Mouse (Mus musculus): Measurements from ENCODE around the gene Clstn2. TPM values are rescaled to one million over a fixed set of nuclear protein-coding genes. Genes with fewer than 3 reads are reported as not detected.

Gene Clstn2
- polyA plus RNA-seq, 1 experiment from 2014 or later: 25.2 TPM

DNA sequence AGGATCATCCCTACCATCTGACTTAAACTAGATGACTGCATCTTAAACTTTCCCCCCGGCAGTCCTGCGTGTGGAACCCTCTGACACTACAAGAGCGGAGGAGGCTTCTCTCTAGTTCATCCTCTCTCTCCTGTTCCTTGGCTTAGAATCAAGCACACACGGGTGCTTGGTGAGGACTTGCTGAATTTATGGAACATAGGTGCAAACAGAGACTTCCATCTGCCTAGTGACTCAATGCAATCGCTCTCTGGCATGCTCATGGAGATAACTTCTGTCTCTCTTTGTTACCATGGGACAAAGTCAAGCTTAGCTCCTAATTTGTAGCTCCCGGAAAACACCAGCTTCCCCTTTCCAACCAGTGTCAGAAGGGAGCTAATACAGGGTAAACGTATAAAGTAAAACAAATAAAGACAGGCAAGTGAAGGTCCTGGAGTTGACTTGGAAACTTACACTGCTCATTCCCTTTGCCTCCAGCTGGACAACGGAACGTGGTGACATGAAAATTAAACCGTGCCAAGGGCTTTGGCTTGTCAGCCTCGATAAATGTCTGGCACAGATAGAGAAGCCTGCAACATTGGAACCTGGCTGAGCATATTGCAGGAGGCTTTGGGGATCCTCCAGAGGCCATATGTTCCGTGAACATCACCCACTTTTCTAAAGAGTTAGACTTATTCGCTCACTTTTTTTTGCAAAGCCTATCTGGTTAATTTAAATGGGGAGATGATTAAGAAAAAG lies 583.5 kb downstream of the Clstn2 start:
- H3K36me3 ChIP-seq (ENCODE audit: control insufficient read depth, insufficient read depth, low read length): no peaks in the 10 kb centered on the region
- no peak overlapping the region for H3K9ac ChIP-seq (replicated peaks; ENCODE audit: low read depth, low read length)
- no peaks in the 10 kb centered on the region for H3K4me1 ChIP-seq (ENCODE audit: control insufficient read depth, insufficient read depth, low read length)
- no peak overlapping the region for H3K4me2 ChIP-seq (ENCODE audit: low read depth, low read length)
- no peak overlapping the region for H3K4me3 ChIP-seq (ENCODE audit: low read depth, low read length)
- no peaks in the 10 kb centered on the region for H3K9me3 ChIP-seq (ENCODE audit: control insufficient read depth, low read length)
- no peaks in the 10 kb centered on the region for H3K27me3 ChIP-seq (ENCODE audit: control insufficient read depth, insufficient read depth, low read length)
- H3K27ac ChIP-seq (ENCODE audit: low read depth, low read length): no peak overlapping the region
- ATAC-seq (ENCODE audit: low read depth): no peak
- 87% methylated on average over 13 of the region's 13 CpGs for WGBS

DNA sequence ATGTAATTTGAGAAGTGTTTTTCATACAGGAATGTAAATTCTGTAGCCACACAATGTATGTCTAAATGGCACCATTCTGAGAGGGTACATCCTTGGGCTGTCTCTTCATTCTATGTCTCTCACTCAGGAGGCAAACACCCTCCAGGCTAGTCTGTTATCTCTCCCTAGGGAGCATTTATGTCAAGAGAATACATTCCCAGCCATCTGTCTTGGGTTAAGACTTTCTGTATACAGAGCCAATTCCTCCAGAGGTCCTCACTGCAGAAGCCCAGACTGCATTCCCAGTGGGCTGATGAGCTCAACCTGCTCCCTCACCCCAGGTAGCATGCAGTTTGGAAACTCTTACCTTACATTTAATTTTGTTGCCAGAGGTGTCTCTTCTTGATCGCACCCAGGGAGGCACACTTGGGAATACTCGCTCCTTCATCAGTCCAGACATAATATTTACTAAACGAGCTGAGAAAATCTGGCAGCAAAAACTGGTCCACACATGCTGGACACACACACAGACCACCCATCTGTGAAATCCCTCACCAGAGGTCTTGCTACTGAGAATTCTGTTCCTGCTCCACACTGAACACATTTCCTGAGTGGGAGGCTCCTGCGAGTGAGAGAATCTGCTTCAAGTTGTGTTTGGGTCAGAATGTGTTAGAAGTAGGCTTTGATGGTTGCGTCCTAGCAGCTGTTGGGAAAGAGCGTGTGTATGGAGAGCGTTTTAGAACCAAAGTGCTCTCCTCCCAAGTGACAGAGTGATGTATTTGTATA lies 592.9 kb downstream of the Clstn2 start:
- H3K9me3 ChIP-seq (ENCODE audit: control insufficient read depth, low read length): no peaks in the 10 kb centered on the region
- no peak overlapping the region for H3K27ac ChIP-seq (ENCODE audit: low read depth, low read length)
- WGBS: 60% methylated on average over 7 of the region's 7 CpGs
- H3K4me2 ChIP-seq (ENCODE audit: low read depth, low read length): no peak overlapping the region
- H3K36me3 ChIP-seq (ENCODE audit: control insufficient read depth, insufficient read depth, low read length): no peaks in the 10 kb centered on the region
- no peak overlapping the region for H3K9ac ChIP-seq (replicated peaks; ENCODE audit: low read depth, low read length)
- H3K4me3 ChIP-seq (ENCODE audit: low read depth, low read length): no peak overlapping the region
- no peak for ATAC-seq (ENCODE audit: low read depth)
- no peaks in the 10 kb centered on the region for H3K4me1 ChIP-seq (ENCODE audit: control insufficient read depth, insufficient read depth, low read length)
- H3K27me3 ChIP-seq (ENCODE audit: control insufficient read depth, insufficient read depth, low read length): no peaks in the 10 kb centered on the region

DNA sequence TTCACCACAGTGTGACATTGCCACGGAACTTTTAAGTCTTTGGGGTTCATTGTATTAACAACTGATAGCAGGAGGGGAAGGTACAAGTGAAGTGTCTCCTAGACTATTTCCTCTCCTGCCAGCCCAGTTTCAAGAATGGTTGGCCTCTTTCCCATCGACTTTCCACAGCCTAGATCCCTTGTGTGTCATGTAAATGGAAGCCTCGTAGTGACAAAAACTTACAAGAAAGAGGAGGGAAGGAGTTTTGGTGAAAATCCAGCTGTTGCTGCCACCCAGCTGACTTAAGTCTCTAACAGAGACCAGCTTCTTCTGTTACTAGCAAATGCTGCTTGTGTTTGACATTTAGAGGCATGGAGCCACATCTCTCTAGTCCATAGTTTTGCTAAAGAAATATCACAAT lies 598.3 kb downstream of the Clstn2 start:
- Histone ChIP-seq H3K9me3 (ENCODE audit: control insufficient read depth, low read length) (no peaks in the 10 kb centered on the region), H3K36me3 (ENCODE audit: control insufficient read depth, insufficient read depth, low read length) (no peaks in the 10 kb centered on the region), H3K4me2 (ENCODE audit: low read depth, low read length) (no peak overlapping the region), H3K4me3 (ENCODE audit: low read depth, low read length) (no peak overlapping the region), H3K4me1 (ENCODE audit: control insufficient read depth, insufficient read depth, low read length) (no peaks in the 10 kb centered on the region), H3K27me3 (ENCODE audit: control insufficient read depth, insufficient read depth, low read length) (no peaks in the 10 kb centered on the region), H3K27ac (ENCODE audit: low read depth, low read length) (no peak overlapping the region), H3K9ac (replicated peaks; ENCODE audit: low read depth, low read length) (no peak overlapping the region)
- WGBS: 74% methylated on average over 3 of the region's 3 CpGs
- no peak for ATAC-seq (ENCODE audit: low read depth)

DNA sequence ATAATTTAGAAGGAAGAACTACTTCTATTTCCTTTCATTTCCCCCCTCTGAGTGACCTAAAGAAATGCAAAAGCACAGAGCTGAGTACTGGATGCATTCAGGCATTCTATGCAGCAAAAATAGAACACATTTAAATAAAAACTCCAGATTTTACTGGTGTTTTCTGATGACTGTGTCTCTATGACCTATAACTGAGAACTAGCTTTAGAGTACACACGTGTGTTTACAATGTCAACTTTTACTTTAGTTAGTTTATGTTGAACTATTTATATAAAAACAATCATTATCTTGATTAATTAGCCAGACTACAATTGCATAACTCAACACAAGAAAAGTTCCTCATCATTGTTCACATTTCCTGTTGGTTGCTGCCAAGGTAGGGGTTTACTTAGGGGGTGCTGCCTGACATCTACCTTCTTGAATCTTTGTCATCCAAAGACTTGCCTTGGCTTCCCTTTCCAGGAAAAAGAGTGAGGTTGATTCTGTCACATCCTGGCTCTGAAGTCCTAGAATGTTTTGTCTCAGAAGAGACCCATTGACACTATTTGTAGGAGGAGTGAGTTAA lies 603.0 kb downstream of the Clstn2 start:
- Histone ChIP-seq H3K27ac (ENCODE audit: low read depth, low read length) (no peak overlapping the region), H3K9me3 (ENCODE audit: control insufficient read depth, low read length) (no peaks in the 10 kb centered on the region), H3K4me3 (ENCODE audit: low read depth, low read length) (no peak overlapping the region), H3K36me3 (ENCODE audit: control insufficient read depth, insufficient read depth, low read length) (no peaks in the 10 kb centered on the region), H3K4me2 (ENCODE audit: low read depth, low read length) (no peak overlapping the region), H3K9ac (replicated peaks; ENCODE audit: low read depth, low read length) (no peak overlapping the region), H3K4me1 (ENCODE audit: control insufficient read depth, insufficient read depth, low read length) (no peaks in the 10 kb centered on the region), H3K27me3 (ENCODE audit: control insufficient read depth, insufficient read depth, low read length) (no peaks in the 10 kb centered on the region)
- no peak for ATAC-seq (ENCODE audit: low read depth)
- WGBS: 96% methylated on average over 1 of the region's 1 CpGs

DNA sequence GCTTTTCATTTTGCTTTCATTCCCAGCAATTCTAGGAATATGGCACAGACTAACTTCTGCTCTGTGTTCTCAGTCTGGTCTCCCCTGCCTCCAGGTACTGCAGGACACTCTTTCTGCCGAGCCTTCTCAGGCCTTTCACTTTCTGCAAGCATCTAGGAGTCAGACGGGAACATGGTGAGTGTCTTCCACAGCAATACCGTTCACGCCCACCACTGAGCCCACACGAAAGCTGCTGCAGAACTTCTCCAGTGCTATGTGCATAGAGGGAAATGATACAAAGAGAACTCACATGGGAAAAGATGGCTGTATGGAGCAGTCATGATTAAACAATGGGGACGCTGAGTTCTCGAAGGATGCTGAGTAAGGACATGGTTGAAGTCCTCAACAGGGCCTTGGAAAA lies 604.9 kb downstream of the Clstn2 start:
- Histone ChIP-seq H3K9ac (replicated peaks; ENCODE audit: low read depth, low read length) (no peak overlapping the region), H3K4me1 (ENCODE audit: control insufficient read depth, insufficient read depth, low read length) (no peaks in the 10 kb centered on the region), H3K27ac (ENCODE audit: low read depth, low read length) (no peak overlapping the region), H3K4me2 (ENCODE audit: low read depth, low read length) (no peak overlapping the region), H3K9me3 (ENCODE audit: control insufficient read depth, low read length) (no peaks in the 10 kb centered on the region), H3K4me3 (ENCODE audit: low read depth, low read length) (no peak overlapping the region), H3K27me3 (ENCODE audit: control insufficient read depth, insufficient read depth, low read length) (no peaks in the 10 kb centered on the region), H3K36me3 (ENCODE audit: control insufficient read depth, insufficient read depth, low read length) (no peaks in the 10 kb centered on the region)
- ATAC-seq (ENCODE audit: low read depth): no peak
- 87% methylated on average over 7 of the region's 7 CpGs for WGBS

DNA sequence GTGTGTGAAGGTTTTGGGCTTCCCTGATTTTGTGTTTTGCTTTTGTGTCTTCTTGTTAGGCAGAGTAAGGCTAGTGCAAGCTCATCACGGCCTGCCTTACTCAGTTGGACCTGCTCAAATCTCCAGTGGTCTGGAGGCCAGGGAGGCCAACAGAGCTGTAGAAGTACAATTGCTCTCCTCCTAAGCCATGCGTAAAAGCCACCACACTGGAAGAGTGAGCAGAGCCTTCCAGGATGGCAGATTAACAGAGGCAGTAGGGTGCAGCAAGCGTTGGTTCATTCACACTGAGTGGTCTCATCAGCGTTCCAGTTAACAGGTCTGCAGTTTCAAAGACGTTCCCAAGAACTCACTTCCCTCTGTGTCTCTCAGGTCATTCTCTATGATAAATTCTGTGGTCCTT lies 612.1 kb downstream of the Clstn2 start:
- Histone ChIP-seq H3K36me3 (ENCODE audit: control insufficient read depth, insufficient read depth, low read length) (no peaks in the 10 kb centered on the region), H3K4me2 (ENCODE audit: low read depth, low read length) (no peak overlapping the region), H3K27ac (ENCODE audit: low read depth, low read length) (no peak overlapping the region), H3K4me1 (ENCODE audit: control insufficient read depth, insufficient read depth, low read length) (no peaks in the 10 kb centered on the region), H3K4me3 (ENCODE audit: low read depth, low read length) (no peak overlapping the region), H3K9ac (replicated peaks; ENCODE audit: low read depth, low read length) (no peak overlapping the region), H3K27me3 (ENCODE audit: control insufficient read depth, insufficient read depth, low read length) (no peaks in the 10 kb centered on the region), H3K9me3 (ENCODE audit: control insufficient read depth, low read length) (no peaks in the 10 kb centered on the region)
- WGBS: 61% methylated on average over 5 of the region's 5 CpGs
- ATAC-seq (ENCODE audit: low read depth): no peak

DNA sequence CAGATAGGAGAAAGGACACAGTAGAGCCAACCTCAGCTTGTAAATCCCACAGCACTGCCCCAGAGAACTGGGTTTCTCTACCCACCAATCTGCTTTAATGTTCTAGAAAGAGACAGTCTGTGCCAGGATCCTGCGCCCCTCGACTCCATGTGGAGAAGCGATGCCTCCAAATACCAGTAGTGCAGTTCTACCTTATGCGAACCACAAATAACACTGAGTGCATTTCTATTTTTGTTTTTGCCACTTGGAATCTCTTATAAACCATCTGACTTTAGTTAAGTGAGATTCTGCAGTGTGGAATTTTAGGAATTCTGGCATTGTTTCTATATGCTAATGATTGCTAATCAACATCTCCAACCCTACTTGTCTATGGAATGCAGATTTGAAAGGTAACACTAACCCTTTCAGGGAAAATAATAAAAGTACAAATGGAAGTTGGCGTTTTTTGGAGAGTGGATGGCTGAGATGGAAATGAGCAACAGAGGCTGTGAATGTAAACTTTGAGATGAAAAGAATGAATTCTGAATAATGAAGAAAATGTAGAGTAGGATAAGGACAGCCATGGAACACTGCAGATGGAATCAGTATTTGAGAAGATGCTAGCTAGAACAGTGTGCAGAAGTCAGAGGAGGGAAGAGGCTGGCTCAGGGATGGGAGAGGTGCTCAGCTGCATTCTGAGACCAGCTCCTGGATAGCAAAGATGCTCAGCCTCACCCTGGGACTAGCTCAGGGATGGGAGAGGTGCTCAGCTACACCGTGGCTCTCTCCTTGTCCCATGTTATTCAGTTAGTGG lies 617.9 kb downstream of the Clstn2 start:
- 84% methylated on average over 6 of the region's 6 CpGs for WGBS
- no peaks in the 10 kb centered on the region for H3K9me3 ChIP-seq (ENCODE audit: control insufficient read depth, low read length)
- no peaks in the 10 kb centered on the region for H3K36me3 ChIP-seq (ENCODE audit: control insufficient read depth, insufficient read depth, low read length)
- no peak overlapping the region for H3K4me2 ChIP-seq (ENCODE audit: low read depth, low read length)
- ATAC-seq (ENCODE audit: low read depth): no peak
- H3K4me1 ChIP-seq (ENCODE audit: control insufficient read depth, insufficient read depth, low read length): no peaks in the 10 kb centered on the region
- no peak overlapping the region for H3K9ac ChIP-seq (replicated peaks; ENCODE audit: low read depth, low read length)
- no peaks in the 10 kb centered on the region for H3K27me3 ChIP-seq (ENCODE audit: control insufficient read depth, insufficient read depth, low read length)
- H3K27ac ChIP-seq (ENCODE audit: low read depth, low read length): no peak overlapping the region
- no peak overlapping the region for H3K4me3 ChIP-seq (ENCODE audit: low read depth, low read length)

DNA sequence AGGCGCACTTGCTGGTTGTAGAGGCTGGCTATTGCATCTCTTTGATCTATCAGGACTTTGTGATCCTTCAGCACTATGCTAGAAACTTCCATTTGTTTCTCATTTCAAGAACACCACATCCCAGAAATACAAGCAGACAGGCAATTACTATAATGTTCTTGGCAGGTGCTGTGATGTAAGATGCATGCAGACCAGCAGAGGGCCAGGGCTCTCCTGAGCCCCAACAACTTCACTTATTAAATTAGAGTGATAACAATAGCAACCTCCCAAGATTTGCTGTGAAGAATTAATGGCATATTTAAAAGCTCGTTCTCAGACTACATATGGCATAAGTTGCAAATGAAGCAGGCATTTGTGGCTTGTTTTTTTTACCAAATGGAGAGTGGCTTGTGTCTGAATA lies 624.8 kb downstream of the Clstn2 start:
- H3K4me2 ChIP-seq (ENCODE audit: low read depth, low read length): no peak overlapping the region
- H3K4me3 ChIP-seq (ENCODE audit: low read depth, low read length): no peak overlapping the region
- no peak overlapping the region for H3K9ac ChIP-seq (replicated peaks; ENCODE audit: low read depth, low read length)
- H3K36me3 ChIP-seq (ENCODE audit: control insufficient read depth, insufficient read depth, low read length): no peaks in the 10 kb centered on the region
- H3K9me3 ChIP-seq (ENCODE audit: control insufficient read depth, low read length): no peaks in the 10 kb centered on the region
- no peaks in the 10 kb centered on the region for H3K27me3 ChIP-seq (ENCODE audit: control insufficient read depth, insufficient read depth, low read length)
- no peaks in the 10 kb centered on the region for H3K4me1 ChIP-seq (ENCODE audit: control insufficient read depth, insufficient read depth, low read length)
- 87% methylated on average over 2 of the region's 2 CpGs for WGBS
- no peak for ATAC-seq (ENCODE audit: low read depth)
- no peak overlapping the region for H3K27ac ChIP-seq (ENCODE audit: low read depth, low read length)

All from neural tube, embryonic 14.5 days (tissue).